Mouse (Mus musculus) liver (tissue): Measurements from ENCODE around the gene Olfr896-ps1.

Source experiments
- DNase-seq: peaks from one replicate; pipeline ENCODE4 v3.0.0-alpha.2; 2020; ENCODE audit warnings: mixed read lengths

Olfr896-ps1 gene

GRCm38 (mm10) chr9:38290807-38291206 is at the start of gene Olfr896-ps1:
TSS of gene Olfr896-ps1 (plus strand) at chr9:38291107.
- no peak for DNase-seq

DNA sequence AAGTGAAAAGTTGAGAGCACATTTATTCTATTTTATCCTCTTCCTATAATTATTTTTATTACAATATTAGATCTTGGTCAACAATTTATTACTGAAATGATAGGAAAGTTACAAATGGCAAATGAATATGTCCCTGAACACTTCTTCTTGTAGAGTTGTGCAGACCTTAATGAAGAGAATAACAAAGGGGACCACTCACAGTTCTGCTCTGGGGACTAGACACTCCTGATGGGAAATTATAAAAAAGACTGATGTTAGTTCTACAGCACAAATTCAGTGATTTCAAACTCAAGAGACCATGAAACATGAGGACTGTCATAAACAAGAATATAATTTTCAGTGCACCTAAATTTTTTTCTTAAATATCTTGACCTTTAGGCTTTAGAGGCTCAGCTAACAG is 38.4 kb upstream of the Olfr896-ps1 start, which contains the start of gene Olfr143:
Gene Olfr143, plus strand, starts transcription at position 301 of the 400 bp plus-strand sequence.
- no peak for DNase-seq

DNA sequence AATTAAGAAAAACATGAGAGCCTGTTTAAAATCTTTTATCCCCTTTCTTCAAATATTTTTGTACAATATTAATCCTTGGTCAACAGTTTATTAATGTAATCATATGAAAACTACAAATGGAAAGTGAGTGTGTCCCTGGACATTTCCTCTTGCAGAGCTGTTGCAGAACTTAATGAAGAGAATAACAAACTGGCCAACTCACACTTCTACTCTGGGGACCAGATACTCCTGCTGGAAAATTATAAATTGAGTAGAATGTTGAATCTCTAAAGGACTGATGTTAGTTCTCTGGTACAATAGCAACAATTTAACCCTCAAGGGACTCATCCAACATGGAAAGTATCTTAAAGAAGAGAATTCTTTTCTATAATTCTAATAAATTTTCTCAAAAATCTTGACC is 23.4 kb upstream of the Olfr896-ps1 start, which contains the start of gene Olfr895:
Gene Olfr895, plus strand, starts transcription at position 301 of the 400 bp plus-strand sequence.
- no peak for DNase-seq

- DNase-seq = no peak
Measured at GRCm38 (mm10) chr9:38328760-38329159, 37.9 kb downstream of the Olfr896-ps1 start, which contains the start of gene Olfr25. TSS of gene Olfr25 (plus strand) at chr9:38329060.
